In the genomic region with DNA sequence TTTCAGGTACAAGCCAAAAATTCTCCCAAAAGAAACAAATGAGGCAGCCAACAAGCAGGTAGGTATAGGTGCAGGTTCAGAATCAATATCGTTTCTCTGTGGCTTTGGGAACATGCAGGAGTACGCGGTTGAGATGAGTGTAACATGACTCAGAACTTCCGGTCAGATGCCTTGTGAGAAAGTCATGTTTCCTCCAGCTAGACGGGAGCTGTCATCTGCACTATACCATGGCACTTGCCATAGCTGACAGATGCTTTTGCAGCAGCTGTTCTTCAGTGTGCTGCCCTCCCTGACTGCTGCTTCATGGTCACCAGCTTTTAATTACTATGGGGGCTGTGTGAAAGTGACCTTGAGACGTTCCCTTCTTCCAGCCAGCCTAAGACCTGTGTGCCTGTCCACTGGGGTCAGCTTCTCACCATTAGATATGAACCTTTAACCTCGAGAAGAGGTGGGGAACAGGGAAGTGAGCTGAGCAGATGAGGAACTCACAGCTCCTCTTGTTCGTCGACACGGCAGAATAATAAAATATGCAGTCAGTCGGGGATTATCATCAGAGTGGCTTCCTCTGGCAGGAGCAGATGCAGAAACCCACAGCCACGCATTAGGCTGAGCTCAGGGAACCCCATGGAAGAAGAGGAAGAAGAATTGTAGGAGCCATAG, we compare ENCODE assay signal across 9 mouse cellular contexts. TPM values are rescaled to one million over a fixed set of nuclear protein-coding genes. Genes with fewer than 3 reads are reported as not detected.
DNase-seq lines count a peak whose midpoint lies in the region; ATAC-seq and TF ChIP-seq lines count a peak whose summit lies in the region.
"Had no signal": no experiment of that assay in that cellular context is flagged by ENCODE, and none has a peak within 500 bp of the region (broad histone marks: within the 10 kb centered on the region; RNA-seq: fewer than 3 reads in every experiment).

No protein-coding gene starts in this region.

- no peak for TF ChIP-seq CTCF in liver, embryonic 14.5 days (IDR thresholded peaks at IDR 0.05; ENCODE audit: low read depth)

- no peaks in the 10 kb centered on the region for H3K9me3 ChIP-seq in liver, embryonic 14.5 days (ENCODE audit: control insufficient read depth, low read length)
- H3K9me3 ChIP-seq: embryonic facial prominence, embryonic 12.5 days had no signal

- peak; percentile 4 for DNase-seq in embryo, embryonic 11 days
- DNase-seq in embryo, embryonic 10 days (ENCODE audit: low spot score), result no peak
- peak; percentile 3 for DNase-seq in urinary bladder, postnatal 14 days (ENCODE audit: low spot score)
- DNase-seq in urinary bladder, postnatal 36 days (ENCODE audit: low spot score in 2 of 2), result no peak
- no peak for DNase-seq in liver, embryonic 14.5 days (ENCODE audit: low read depth in 3 of 3, low spot score in 3 of 3)
- DNase-seq in right cerebral cortex, adult 2 months (ENCODE audit: low spot score in 2 of 2), result no peak
- DNase-seq in frontal cortex, postnatal 14 days (ENCODE audit: low spot score in 2 of 2), result no peak
- no peak for DNase-seq in left cerebral cortex, postnatal 25 days (ENCODE audit: low spot score in 2 of 2)

- no peaks in the 10 kb centered on the region for H3K27me3 ChIP-seq in liver, embryonic 14.5 days (ENCODE audit: control insufficient read depth, insufficient read depth, low read length)
- H3K27me3 ChIP-seq: embryonic facial prominence, embryonic 12.5 days had no signal

- WGBS in liver, embryonic 14.5 days (ENCODE audit: insufficient replicate concordance), result 18% methylated on average over 12 of the region's 12 CpGs

- H3K36me3 ChIP-seq in liver, embryonic 14.5 days (replicated peaks; ENCODE audit: control insufficient read depth, insufficient read depth, low read depth), result no peaks in the 10 kb centered on the region
- H3K36me3 ChIP-seq: embryonic facial prominence, embryonic 12.5 days had no signal

- H3K27ac ChIP-seq in liver, embryonic 14.5 days, result no peak overlapping the region
- H3K27ac ChIP-seq: embryonic facial prominence, embryonic 12.5 days had no signal

- no peak overlapping the region for H3K9ac ChIP-seq in liver, embryonic 14.5 days (replicated peaks)
- H3K9ac ChIP-seq: embryonic facial prominence, embryonic 12.5 days had no signal

- H3K4me3 ChIP-seq in liver, embryonic 14.5 days (ENCODE audit: insufficient read depth in 1 of 2, low read depth in 2 of 2, low read length in 2 of 2), result peak overlapping the region in 1 of 2 experiments; percentile 23; a peak in 1 of 4 replicates
- H3K4me3 ChIP-seq: embryonic facial prominence, embryonic 12.5 days had no signal

- ATAC-seq in liver, embryonic 14.5 days (ENCODE audit: insufficient read depth), result peak; percentile 37; the same call in 1 of the 2 replicates

- no peak for TF ChIP-seq EP300 in liver, embryonic 14.5 days (IDR thresholded peaks at IDR 0.05; ENCODE audit: low read depth)

- H3K4me2 ChIP-seq in liver, embryonic 14.5 days (ENCODE audit: low read depth), result peak overlapping the region; percentile 38
- H3K4me2 ChIP-seq: embryonic facial prominence, embryonic 12.5 days had no signal

- H3K4me1 ChIP-seq in liver, embryonic 14.5 days (replicated peaks; ENCODE audit: control insufficient read depth in 2 of 2, insufficient read depth in 2 of 2, low read length in 1 of 2), result peaks cover 0 to 2% of the 10 kb centered on the region in 2 experiments; a peak in 1 of 4 replicates
- H3K4me1 ChIP-seq: embryonic facial prominence, embryonic 12.5 days had no signal

- intact Hi-C loops in left cerebral cortex, postnatal 25 days (cut with DNase I), result no loop called here

RNA-seq across cellular contexts. Expression of a gene that starts 7.0 kb away (rescaled TPM):
- 0.28 and 0.51 TPM in 2 replicates for polyA plus RNA-seq in liver, embryonic 14.5 days (2012; rRNA removed)
- polyA plus RNA-seq in liver, embryonic 14.5 days (2014; fragmentation: Nextera tagmentation; extraction: Ambion mirVana), result 0.57 and 1.4 TPM in 2 replicates
- total RNA-seq in left cerebral cortex, postnatal 25 days (2021), result 1 to 10 TPM; 1.3 to 1.9 TPM

RNA-seq across cellular contexts. Expression of a gene that starts 50.9 kb away (rescaled TPM):
- polyA plus RNA-seq in liver, embryonic 14.5 days (2012; rRNA removed), result 99.2 and 148 TPM in 2 replicates
- polyA plus RNA-seq in liver, embryonic 14.5 days (2014; fragmentation: Nextera tagmentation; extraction: Ambion mirVana), result 133 and 153 TPM in 2 replicates
- total RNA-seq in left cerebral cortex, postnatal 25 days (2021), result 100 to 1,000 TPM; 441 to 492 TPM

Comparison
In these comparisons a context has a peak if more than half of its experiments do, and no peak if none do; other contexts are left out.
1. DNase-seq: peak in embryo, embryonic 11 days (single experiment) and urinary bladder, postnatal 14 days (single experiment); none in embryo, embryonic 10 days (single experiment), urinary bladder, postnatal 36 days (0 of 2), liver, embryonic 14.5 days (0 of 3), right cerebral cortex, adult 2 months (0 of 2), frontal cortex, postnatal 14 days (0 of 2) and left cerebral cortex, postnatal 25 days (0 of 2).